Mouse (Mus musculus) intestine, postnatal 0 days (tissue): ENCODE data around the gene Jph4. TPM values are rescaled to one million over a fixed set of nuclear protein-coding genes. Genes with fewer than 3 reads are reported as not detected.

Experiments
- ATAC-seq: fragments of 200-750 bp; cut with Nextera tagmentation; 2 replicates; pipeline ENCODE4 v1.8.0; 2017; ENCODE audit warnings: mild to moderate bottlenecking, moderate TSS enrichment, moderate library complexity
- H3K27ac ChIP-seq: fragments of 300-500 bp; sonication (generic); 2 replicates; pipeline ENCODE4 v1.5.1; 2014; ENCODE audit warnings: mild to moderate bottlenecking, low read depth, low read length, moderate library complexity
- H3K27me3 ChIP-seq: fragments of 300-500 bp; sonication (generic); replicated peaks from 2 replicates; pipeline ENCODE4 v1.6.1; 2014; ENCODE audit warnings: low read length, mixed read lengths; ENCODE audit not compliant: control insufficient read depth, insufficient read depth
- H3K36me3 ChIP-seq: fragments of 300-500 bp; sonication (generic); 2 replicates; pipeline ENCODE4 v1.6.1; 2014; ENCODE audit warnings: mild to moderate bottlenecking, moderate library complexity; ENCODE audit not compliant: control insufficient read depth, insufficient read depth
- H3K4me1 ChIP-seq: fragments of 300-500 bp; sonication (generic); replicated peaks from 2 replicates; pipeline ENCODE4 v1.6.1; 2014; ENCODE audit warnings: antibody characterized with exemption, low read length, mixed read lengths; ENCODE audit not compliant: control insufficient read depth, insufficient read depth
- H3K4me2 ChIP-seq: fragments of 300-500 bp; sonication (generic); replicated peaks from 2 replicates; pipeline ENCODE4 v1.6.1; 2014; ENCODE audit warnings: low read depth, mild to moderate bottlenecking, moderate library complexity
- H3K4me3 ChIP-seq: fragments of 300-500 bp; sonication (generic); 2 replicates; pipeline ENCODE4 v1.5.1; 2014; ENCODE audit warnings: low read depth, low read length
- H3K9ac ChIP-seq: fragments of 300-500 bp; sonication (generic); 2 replicates; pipeline ENCODE4 v1.6.1; 2014; ENCODE audit warnings: mild to moderate bottlenecking, low read depth, low read length
- H3K9me3 ChIP-seq: fragments of 300-500 bp; sonication (generic); 2 replicates; pipeline ENCODE4 v1.6.1; 2016; ENCODE audit warnings: mixed run types; ENCODE audit not compliant: control insufficient read depth
- CTCF ChIP-seq: sonication (generic); IDR thresholded peaks from 2 replicates; pipeline ENCODE4 v1.5.1; 2016; ENCODE audit warnings: low read depth, mild to moderate bottlenecking, control low read depth, antibody characterized with exemption, moderate library complexity
- WGBS: fragments of 180-500 bp; shearing (Covaris S2); extraction: QIAGEN DNeasy Blood & Tissue Kit; methylation state at CpG from one replicate; pipeline ENCODE4 v1.1.7; 2014; 5-methylcytosine and 5-hydroxymethylcytosine counted together
- polyA plus RNA-seq: library from polyadenylated mRNA; unstranded; fragments of >200 nt; fragmentation: Nextera tagmentation; extraction: Ambion mirVana; gene quantifications from 2 replicates; pipeline ENCODE4 v1.2.1, GENCODE M21; 2015

Jph4 gene
- polyA plus RNA-seq, 1 experiment from 2014 or later = 0.90 TPM

- WGBS = 6% methylated on average over 26 of the region's 26 CpGs
- Histone ChIP-seq H3K4me2 (peak overlapping the region; percentile 95), H3K9ac (peak overlapping the region; percentile 51; the same call in 1 of the 2 replicates), H3K4me3 (peak overlapping the region; percentile 51), H3K36me3 (no peaks in the 10 kb centered on the region), H3K27me3 (peaks cover 41% of the 10 kb centered on the region), H3K27ac (no peak overlapping the region), H3K9me3 (no peaks in the 10 kb centered on the region), H3K4me1 (0 out of 2 replicates have a peak, but pooled peaks cover 9% of the 10 kb centered on the region)
- peak; percentile 26; the same call in 1 of the 2 replicates for ATAC-seq
- TF ChIP-seq CTCF = peak; percentile 81
Observed at GRCm38 (mm10) chr14:55113975-55114645, 2.6 kb downstream of the Jph4 start.

- H3K9me3 ChIP-seq = no peaks in the 10 kb centered on the region
- H3K27me3 ChIP-seq = peaks cover 41% of the 10 kb centered on the region
- WGBS = 57% methylated on average over 51 of the region's 51 CpGs
- H3K36me3 ChIP-seq = no peaks in the 10 kb centered on the region
- H3K4me3 ChIP-seq = peak overlapping the region; percentile 51; the same call in 1 of the 2 replicates
- no peak overlapping the region for H3K9ac ChIP-seq
- no peak overlapping the region for H3K27ac ChIP-seq
- H3K4me2 ChIP-seq = peak overlapping the region; percentile 95
- no peak for ATAC-seq
- 0 out of 2 replicates have a peak, but pooled peaks cover 9% of the 10 kb centered on the region for H3K4me1 ChIP-seq
- TF ChIP-seq CTCF = no peak
Observed at GRCm38 (mm10) chr14:55113351-55113974, 3.3 kb downstream of the Jph4 start.

- no peak overlapping the region for H3K4me3 ChIP-seq
- ATAC-seq = no peak
- peaks cover 33% of the 10 kb centered on the region for H3K27me3 ChIP-seq
- WGBS = 56% methylated on average over 2 of the region's 2 CpGs
- H3K36me3 ChIP-seq = no peaks in the 10 kb centered on the region
- H3K9ac ChIP-seq = no peak overlapping the region
- H3K27ac ChIP-seq = no peak overlapping the region
- peaks cover 20% of the 10 kb centered on the region; the same call in 1 of the 2 replicates for H3K4me1 ChIP-seq
- no peaks in the 10 kb centered on the region for H3K9me3 ChIP-seq
- no peak for TF ChIP-seq CTCF
- no peak overlapping the region for H3K4me2 ChIP-seq
Observed at GRCm38 (mm10) chr14:55111720-55112119, 5.0 kb downstream of the Jph4 start.

GRCm38 (mm10) chr14:55110076-55110475 lies 6.7 kb downstream of the Jph4 start:
- Histone ChIP-seq H3K4me2 (no peak overlapping the region), H3K4me1 (peaks cover 17% of the 10 kb centered on the region; the same call in 1 of the 2 replicates), H3K27ac (no peak overlapping the region), H3K9me3 (no peaks in the 10 kb centered on the region), H3K27me3 (peaks cover 17% of the 10 kb centered on the region; the same call in 1 of the 2 replicates), H3K4me3 (no peak overlapping the region), H3K9ac (no peak overlapping the region), H3K36me3 (no peaks in the 10 kb centered on the region)
- WGBS = 48% methylated on average over 9 of the region's 9 CpGs
- ATAC-seq = no peak
- TF ChIP-seq CTCF = no peak

- H3K4me3 ChIP-seq = no peak overlapping the region
- H3K36me3 ChIP-seq = peaks cover 3% of the 10 kb centered on the region; the same call in 1 of the 2 replicates
- H3K9me3 ChIP-seq = no peaks in the 10 kb centered on the region
- H3K27ac ChIP-seq = no peak overlapping the region
- peaks cover 13% of the 10 kb centered on the region; the same call in 1 of the 2 replicates for H3K27me3 ChIP-seq
- no peak overlapping the region for H3K9ac ChIP-seq
- no peak for ATAC-seq
- H3K4me1 ChIP-seq = peaks cover 14% of the 10 kb centered on the region; the same call in 1 of the 2 replicates
- 36% methylated on average over 21 of the region's 21 CpGs for WGBS
- no peak for TF ChIP-seq CTCF
- H3K4me2 ChIP-seq = no peak overlapping the region; the same call in 1 of the 2 replicates
Observed at GRCm38 (mm10) chr14:55109048-55109873, 7.5 kb downstream of the Jph4 start.
